Mouse (Mus musculus) yolk sac, embryonic 10.5 days (tissue): Measurements from ENCODE around the gene Lats1.

ENCODE experiments used
- DNase-seq: peaks from one replicate; pipeline ENCODE4 v3.0.0-alpha.2; 2017; ENCODE audit warnings: low spot score

Gene Lats1

GRCm38 (mm10) chr10:7726501-7726812 is 45.4 kb downstream of the Lats1 start:
- DNase-seq: no peak

- no peak for DNase-seq
These were observed 46.0 kb downstream of the Lats1 start for GRCm38 (mm10) chr10:7727011-7727410.

- DNase-seq: no peak
These were observed 50.6 kb downstream of the Lats1 start for GRCm38 (mm10) chr10:7731582-7731981.

GRCm38 (mm10) chr10:7737122-7737521 is 56.1 kb downstream of the Lats1 start:
- DNase-seq: no peak

DNA sequence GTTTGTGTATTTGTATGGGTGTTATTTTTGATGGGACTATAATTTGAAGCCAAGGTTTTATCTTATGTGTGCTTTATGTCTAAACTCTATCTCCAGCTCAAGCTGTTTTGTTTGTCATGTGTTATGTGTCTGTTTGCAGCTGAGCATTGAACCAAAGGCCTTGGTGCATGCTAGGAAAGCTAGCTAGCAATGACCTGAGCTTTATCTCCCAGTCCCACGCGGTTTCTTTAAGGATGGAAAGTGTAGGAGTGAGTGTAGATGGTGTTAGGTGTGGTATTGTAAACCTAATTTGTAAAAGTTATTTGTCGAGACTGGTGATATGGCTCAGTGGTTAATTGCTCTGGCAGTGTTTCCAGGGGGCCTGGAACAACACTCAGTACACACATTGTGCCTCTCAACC is 56.9 kb downstream of the Lats1 start:
- no peak for DNase-seq

- peak; percentile 21 for DNase-seq
These were observed 64.5 kb downstream of the Lats1 start for GRCm38 (mm10) chr10:7745528-7745927.

DNA sequence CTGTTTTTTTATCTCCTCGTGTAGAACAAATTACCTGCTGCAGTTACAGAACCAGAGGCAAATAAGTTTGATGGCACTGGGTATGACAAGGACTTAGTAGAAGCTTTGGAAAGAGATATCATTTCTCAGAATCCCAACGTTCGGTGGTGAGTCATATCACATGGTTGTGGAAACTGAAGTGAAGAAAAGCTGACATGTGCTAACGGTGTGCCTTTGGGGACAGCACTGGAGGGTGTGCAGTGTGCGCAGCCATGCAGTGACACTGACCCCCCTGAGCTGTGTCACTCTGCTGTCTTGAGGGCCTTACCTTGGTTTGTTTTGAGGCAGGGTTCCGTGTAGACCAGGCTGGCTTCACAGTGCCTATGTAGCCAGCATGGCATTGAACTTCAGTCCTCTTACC is 67.7 kb downstream of the Lats1 start:
- no peak for DNase-seq

- no peak for DNase-seq
These were observed 76.5 kb downstream of the Lats1 start for GRCm38 (mm10) chr10:7757544-7757943.
